Mouse (Mus musculus): Measurements from ENCODE around the gene Calhm3. TPM values are rescaled to one million over a fixed set of nuclear protein-coding genes. Genes with fewer than 3 reads are reported as not detected.

Gene Calhm3
- total and polyA plus RNA-seq, 2 experiments from 2014 or later = not detected

- H3K4me2 ChIP-seq (ENCODE audit: low read depth, low read length) = no peak overlapping the region
- no peak for DNase-seq (ENCODE audit: low spot score)
- no peaks in the 10 kb centered on the region for H3K27me3 ChIP-seq (ENCODE audit: control insufficient read depth, insufficient read depth, low read length)
- H3K4me3 ChIP-seq (ENCODE audit: low read depth, low read length) = no peak overlapping the region
- H3K27ac ChIP-seq (ENCODE audit: low read depth) = no peak overlapping the region
- H3K9me3 ChIP-seq (replicated peaks; ENCODE audit: control insufficient read depth, low read length) = no peaks in the 10 kb centered on the region
- no peak for TF ChIP-seq CTCF (IDR thresholded peaks at IDR 0.05; ENCODE audit: low read depth)
- no peak for TF ChIP-seq EP300 (IDR thresholded peaks at IDR 0.05; ENCODE audit: low read depth)
- no peaks in the 10 kb centered on the region for H3K4me1 ChIP-seq (ENCODE audit: control insufficient read depth, insufficient read depth)
- peaks cover 96% of the 10 kb centered on the region for H3K36me3 ChIP-seq (replicated peaks; ENCODE audit: control insufficient read depth, insufficient read depth, low read length)
- 76% methylated on average over 9 of the region's 9 CpGs for WGBS
- no peak for ATAC-seq (ENCODE audit: insufficient read depth, low read depth)
- no peak overlapping the region for H3K9ac ChIP-seq (replicated peaks; ENCODE audit: low read depth, low read length)
These were observed 52.8 kb downstream of the Calhm3 start for GRCm38 (mm10) chr19:47104641-47105271.

Other genes starting within 250 kb of the Calhm3 start
- not detected in 2 replicates for gene Ina, start 143.1 kb downstream of the Calhm3 start, total RNA-seq (2014; rRNA removed; ENCODE audit: low replicate concordance)
- not detected in 2 replicates for gene Ina, start 143.1 kb downstream of the Calhm3 start, polyA plus RNA-seq (2015; fragmentation: Nextera tagmentation; extraction: Ambion mirVana)
- 33.9 and 48.1 TPM in 2 replicates for gene Nt5c2, start 142.6 kb downstream of the Calhm3 start, total RNA-seq (2014; rRNA removed; ENCODE audit: low replicate concordance)
- gene Nt5c2, start 142.6 kb downstream of the Calhm3 start, polyA plus RNA-seq (2015; fragmentation: Nextera tagmentation; extraction: Ambion mirVana) = 92.7 and 111 TPM in 2 replicates
- 3.3 and 4.3 TPM in 2 replicates for gene Pcgf6, start 106.9 kb downstream of the Calhm3 start, total RNA-seq (2014; rRNA removed; ENCODE audit: low replicate concordance)
- 4.1 and 4.2 TPM in 2 replicates for gene Pcgf6, start 106.9 kb downstream of the Calhm3 start, polyA plus RNA-seq (2015; fragmentation: Nextera tagmentation; extraction: Ambion mirVana)
- 5.1 and 7.0 TPM in 2 replicates for gene Taf5, start 90.0 kb downstream of the Calhm3 start, total RNA-seq (2014; rRNA removed; ENCODE audit: low replicate concordance)
- gene Taf5, start 90.0 kb downstream of the Calhm3 start, polyA plus RNA-seq (2015; fragmentation: Nextera tagmentation; extraction: Ambion mirVana) = 1.2 and 1.5 TPM in 2 replicates
- gene Usmg5, start 67.1 kb downstream of the Calhm3 start, total RNA-seq (2014; rRNA removed; ENCODE audit: low replicate concordance) = 1,537 and 1,673 TPM in 2 replicates
- gene Usmg5, start 67.1 kb downstream of the Calhm3 start, polyA plus RNA-seq (2015; fragmentation: Nextera tagmentation; extraction: Ambion mirVana) = 5,899 and 6,150 TPM in 2 replicates
- 7.7 and 8.8 TPM in 2 replicates for gene Pdcd11, start 67.0 kb downstream of the Calhm3 start, total RNA-seq (2014; rRNA removed; ENCODE audit: low replicate concordance)
- gene Pdcd11, start 67.0 kb downstream of the Calhm3 start, polyA plus RNA-seq (2015; fragmentation: Nextera tagmentation; extraction: Ambion mirVana) = 3.2 and 4.0 TPM in 2 replicates
- gene Calhm2, start 19.5 kb downstream of the Calhm3 start, total RNA-seq (2014; rRNA removed; ENCODE audit: low replicate concordance) = 2.4 and 6.8 TPM in 2 replicates
- gene Calhm2, start 19.5 kb downstream of the Calhm3 start, polyA plus RNA-seq (2015; fragmentation: Nextera tagmentation; extraction: Ambion mirVana) = 3.1 and 3.5 TPM in 2 replicates
- gene Calhm1, start 13.5 kb downstream of the Calhm3 start, total RNA-seq (2014; rRNA removed; ENCODE audit: low replicate concordance) = not detected in 2 replicates
- not detected in 2 replicates for gene Calhm1, start 13.5 kb downstream of the Calhm3 start, polyA plus RNA-seq (2015; fragmentation: Nextera tagmentation; extraction: Ambion mirVana)
- 0.77 and 1.8 TPM in 2 replicates for gene Neurl1a, start 21.1 kb upstream of the Calhm3 start, total RNA-seq (2014; rRNA removed; ENCODE audit: low replicate concordance)
- gene Neurl1a, start 21.1 kb upstream of the Calhm3 start, polyA plus RNA-seq (2015; fragmentation: Nextera tagmentation; extraction: Ambion mirVana) = 0.27 and 0.54 TPM in 2 replicates